Mouse (Mus musculus): Measurements from ENCODE around the gene Cfap77. TPM values are rescaled to one million over a fixed set of nuclear protein-coding genes. Genes with fewer than 3 reads are reported as not detected.

Cfap77 gene
- total RNA-seq, 2 experiments from 2014 or later = not detected

DNA sequence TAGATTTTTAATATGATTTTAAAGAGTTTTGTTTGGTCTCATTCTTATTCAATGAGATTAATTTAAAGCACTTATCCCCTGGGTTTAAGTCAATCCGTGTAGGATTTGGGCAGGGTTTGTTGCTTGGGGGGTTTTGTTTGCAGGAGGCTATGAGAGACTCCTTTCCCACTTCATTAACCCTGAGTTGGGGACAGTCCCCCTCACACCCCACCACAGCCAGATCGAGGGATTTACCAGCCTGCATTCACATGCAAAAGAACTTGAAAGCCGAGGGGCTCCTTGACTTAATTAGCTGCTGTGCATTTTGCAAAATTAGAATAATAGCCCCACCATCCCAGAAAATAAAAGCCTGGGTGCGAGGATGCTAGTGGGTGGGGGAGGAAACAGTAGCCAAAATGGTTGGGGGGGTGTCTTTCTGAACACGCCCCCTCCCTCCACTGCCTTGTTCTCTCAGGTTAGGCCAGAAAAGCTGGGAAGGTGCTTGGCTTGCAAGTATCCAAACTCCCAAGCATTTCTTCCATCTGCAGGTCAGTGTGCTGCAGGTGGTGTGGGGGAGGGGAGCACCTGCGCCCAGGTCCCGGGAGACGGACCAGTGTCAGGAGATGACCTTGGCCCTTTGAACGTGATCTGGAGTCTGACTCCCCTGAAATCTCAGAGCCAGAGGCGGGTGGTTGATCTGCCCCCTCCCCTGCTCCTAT lies 147.0 kb downstream of the Cfap77 start:
- DNase-seq = no peak

DNA sequence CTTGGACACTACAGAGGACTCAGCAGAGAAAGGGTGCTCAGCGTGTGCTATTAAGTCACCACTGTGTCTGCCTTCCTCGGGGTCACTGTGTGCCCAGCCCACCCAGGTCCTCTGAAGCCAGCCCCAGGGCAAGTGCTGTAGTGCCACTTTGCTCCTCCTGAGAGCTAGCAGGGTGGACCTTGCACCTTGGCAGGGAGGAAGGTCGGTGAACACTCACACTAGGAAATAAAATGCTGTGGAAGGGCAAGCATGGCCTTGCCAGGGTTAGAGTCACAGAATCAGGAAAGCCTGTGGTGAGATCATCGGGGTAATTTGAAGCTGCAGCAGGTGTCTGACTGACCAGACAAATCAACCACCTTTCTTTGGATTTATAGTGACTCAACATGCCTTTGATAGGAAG lies 149.3 kb downstream of the Cfap77 start:
- no peak for DNase-seq

DNA sequence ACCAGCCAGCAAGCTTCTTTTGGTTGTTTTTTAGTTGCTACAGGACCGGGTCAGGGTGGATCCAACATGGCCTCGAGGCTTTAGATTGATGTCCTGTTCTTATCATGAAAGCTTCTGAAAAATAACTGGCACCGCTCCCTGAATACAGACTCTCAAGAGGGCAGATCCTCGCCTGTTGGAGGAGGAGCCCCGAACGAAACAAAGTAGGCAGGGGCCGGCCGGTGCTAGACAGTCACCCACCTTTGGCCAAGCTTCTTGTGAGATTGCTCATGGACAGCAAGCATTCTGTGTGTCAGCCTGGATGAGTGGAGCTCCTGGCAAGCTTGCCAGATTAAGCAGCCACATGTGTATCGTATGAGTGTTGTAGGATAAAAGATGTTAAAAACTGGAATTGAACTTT lies 150.1 kb downstream of the Cfap77 start:
- no peak for DNase-seq

DNA sequence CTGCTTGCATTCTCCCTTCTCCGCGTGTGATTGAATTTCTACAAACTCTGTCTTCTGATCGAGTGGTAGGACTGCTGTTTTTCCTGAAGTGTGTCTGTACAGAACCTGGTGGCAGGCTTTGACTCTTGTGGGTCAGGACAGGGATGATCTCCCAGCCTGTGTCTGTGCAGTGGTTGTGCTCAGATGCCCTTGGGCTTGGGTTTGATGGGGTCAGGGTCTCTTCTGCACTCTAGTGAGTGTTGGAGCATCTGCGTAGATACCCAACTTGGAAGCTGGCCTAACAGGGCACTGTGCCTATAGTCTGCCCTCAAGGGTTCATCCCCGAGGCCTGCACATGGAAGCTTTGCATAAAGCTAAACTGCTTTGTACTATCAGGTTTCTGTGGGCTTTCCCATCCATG lies 151.0 kb downstream of the Cfap77 start:
- DNase-seq = no peak

DNA sequence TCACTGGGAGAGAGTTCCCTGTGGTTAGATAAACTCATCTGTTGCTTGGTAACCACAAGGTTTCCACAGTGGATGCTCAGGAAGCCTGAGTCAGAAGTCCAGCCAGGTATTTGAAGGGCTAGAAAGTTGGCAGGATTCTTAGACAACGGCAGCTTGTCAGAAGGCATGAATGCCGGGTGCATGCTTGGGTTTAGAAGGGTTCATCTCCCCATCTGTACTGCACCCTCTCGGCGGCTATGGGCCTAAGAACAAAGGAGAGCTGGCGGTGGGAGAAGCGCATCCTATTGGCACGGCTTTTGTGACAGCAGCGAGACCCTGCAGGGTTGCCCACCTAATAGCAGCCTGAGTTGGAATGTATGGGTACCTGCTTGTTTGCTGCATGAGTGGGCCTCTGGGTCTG lies 152.6 kb downstream of the Cfap77 start:
- DNase-seq = no peak

DNA sequence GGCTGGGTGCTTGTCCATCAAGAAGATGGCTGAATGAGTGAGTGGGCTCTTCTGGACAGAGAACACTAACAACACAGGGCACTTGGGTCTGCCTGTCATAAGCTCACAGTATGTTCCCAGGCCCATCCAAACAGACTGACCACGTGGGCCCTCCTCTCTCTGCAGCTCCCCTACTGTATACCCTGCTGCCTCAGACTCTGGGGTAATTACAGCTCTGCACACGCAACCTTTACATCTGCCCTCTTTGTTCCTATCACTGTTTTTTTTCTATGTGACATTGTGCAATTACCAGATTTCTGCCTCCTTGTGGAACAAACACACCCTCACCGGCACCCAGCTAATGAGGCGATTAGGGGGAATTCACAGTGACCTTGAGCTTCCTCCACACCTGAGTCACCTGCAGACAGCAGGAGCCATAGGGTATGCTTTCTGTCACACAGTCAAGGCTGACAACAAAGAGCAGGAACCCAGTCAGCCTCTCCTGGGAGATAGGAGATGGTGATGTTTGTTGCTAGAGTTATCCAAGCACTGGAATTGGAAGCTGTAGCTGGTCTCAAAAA lies 157.4 kb downstream of the Cfap77 start:
- DNase-seq = no peak

DNA sequence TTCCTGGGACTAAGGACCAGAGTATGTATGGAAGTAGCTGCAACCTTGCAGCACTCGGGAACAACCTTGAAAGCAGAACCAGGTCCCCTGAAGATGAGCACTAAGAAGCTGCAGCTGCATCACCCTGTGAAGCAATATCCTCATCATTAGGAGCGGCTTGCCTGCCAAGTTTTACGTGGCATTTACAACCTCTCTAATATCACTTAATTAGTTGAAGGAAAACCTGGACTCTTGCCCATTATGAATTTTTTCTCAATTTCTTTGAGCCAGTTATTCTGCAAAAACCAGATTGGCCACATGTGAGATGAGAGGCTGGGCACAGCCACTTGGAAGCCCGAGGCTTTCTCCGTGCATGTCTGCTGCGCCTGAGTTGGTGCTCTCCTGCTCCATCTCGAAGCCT lies 159.0 kb downstream of the Cfap77 start:
- DNase-seq = no peak

DNA sequence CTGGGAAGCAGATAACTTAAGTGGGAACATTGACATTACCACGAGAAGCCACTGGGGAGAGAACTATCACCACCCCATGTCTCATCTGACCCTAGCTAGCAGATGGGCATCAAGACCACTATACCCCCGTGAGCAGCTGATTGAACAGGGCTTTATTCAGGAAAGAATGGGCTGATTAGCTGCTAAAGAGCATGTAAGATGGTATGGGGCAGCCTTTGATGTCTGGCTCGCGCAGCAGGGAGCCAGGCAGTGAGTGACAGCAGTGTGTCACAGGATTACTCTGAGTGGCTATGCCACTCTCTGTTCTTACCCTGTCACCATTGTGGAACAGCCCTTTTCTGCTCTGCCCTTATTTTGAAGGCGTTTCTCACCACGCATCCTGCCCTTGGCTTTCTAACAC lies 161.3 kb downstream of the Cfap77 start:
- DNase-seq = no peak

DNA sequence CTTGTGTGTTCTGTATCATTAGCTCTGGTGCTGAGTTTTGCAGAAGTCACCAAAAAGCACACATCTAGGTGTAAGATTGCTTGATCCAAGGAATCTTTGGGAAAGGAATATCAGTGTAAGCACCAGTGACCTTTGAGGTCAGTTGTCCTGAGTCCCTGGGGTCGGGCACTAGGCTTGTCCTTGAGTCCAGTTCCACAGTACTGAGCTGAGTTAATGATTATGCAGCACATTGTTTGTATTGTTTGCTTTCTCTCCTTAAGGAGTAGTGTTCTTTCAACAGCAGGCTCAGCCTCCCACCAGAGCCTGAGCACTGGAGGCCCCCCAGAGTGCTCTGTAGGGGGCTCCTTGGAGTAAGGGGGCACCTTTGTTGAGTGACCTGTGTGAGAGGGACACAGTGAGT lies 162.1 kb downstream of the Cfap77 start:
- DNase-seq = no peak

DNA sequence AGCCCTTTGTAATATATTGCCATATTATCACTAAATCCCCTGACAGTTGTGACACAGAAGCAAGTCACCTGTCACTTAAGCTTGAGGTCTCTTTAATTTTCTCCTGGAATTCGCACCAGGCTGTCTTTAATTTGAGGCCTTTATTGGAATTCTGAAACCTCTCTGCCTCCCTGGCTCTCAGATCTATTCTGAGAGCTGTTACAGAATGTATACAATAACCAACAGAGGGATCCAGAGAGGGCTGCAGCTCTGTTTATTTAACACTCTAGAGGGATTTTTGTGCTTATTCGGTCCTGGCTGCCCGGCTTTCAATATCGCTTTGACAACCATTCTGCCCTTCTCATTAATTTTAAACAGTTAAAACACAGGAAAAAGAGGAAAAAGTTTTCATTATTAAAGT lies 170.0 kb downstream of the Cfap77 start:
- DNase-seq = no peak

DNA sequence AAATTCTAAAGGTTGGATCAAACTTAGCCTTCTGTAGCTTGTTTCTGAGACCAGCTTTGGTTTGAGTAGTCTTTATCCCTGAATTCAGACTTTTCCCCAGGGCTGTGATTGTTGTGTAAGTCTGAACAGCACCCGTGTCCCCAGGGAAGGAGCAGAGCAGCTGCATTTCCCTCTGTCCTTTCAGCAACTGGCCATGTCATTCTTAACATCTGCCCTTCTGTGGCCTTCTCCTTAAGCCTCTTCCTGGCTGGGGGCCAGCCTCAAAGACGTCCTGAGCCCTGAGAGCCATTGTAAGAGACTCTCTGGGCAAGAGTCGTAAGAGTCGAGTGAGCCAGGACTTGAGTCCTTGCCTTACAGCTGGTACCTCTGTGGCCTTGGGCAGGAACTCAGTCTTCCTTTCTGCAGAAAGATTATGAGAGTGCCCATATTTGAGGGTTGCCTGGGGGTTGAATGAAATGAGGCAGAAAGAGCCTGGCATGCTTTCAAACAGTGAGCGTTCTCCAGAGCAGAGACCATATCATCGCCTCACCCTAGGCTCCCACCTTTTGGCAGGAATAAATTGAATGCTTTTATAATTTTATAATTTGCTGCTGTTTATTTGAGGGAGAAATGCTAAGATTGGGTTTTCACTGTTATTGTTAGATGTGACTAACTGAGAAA lies 171.9 kb downstream of the Cfap77 start:
- DNase-seq = peak; percentile 48

DNA sequence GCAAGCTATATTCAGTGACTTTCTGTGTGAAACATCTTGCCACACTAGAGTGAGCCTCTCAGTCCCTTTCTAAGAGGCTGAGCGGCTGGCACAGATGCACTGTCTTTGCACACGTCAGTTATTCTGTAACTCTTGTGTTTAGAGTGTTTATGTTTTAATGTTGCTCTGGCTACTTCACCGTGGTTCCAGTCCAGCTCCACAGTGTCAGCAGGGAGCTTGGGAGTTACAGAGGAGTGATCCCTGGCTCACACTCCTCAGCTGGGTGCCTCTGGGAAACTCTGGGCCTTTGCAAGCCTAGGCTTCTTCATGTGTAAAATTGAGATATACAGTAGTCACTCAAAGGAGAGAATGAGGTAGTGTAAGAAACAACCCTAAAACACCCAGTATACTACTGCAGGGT lies 172.8 kb downstream of the Cfap77 start:
- DNase-seq = no peak

DNA sequence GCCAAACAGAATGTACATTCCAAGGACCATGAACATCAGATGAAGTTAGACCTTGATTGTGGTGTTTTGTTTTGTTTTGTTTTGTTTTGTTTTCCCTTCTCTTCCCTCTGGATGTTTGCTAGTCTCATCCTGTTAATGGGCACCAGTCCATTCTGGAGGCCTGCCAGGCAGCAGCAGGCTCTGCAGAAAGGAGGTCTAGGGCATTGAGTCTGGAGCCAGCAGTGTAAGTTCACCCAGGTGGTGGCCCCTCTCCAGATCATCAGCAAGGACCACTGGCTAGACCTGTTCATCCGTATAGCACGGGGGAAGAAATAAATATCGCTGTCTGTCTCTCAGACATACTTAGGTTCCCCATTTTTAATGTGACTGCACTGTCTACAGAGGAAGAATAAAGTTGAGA lies 173.6 kb downstream of the Cfap77 start:
- DNase-seq = peak; percentile 45

Other genes with a start within 250 kb of the Cfap77 start
- 10 to 100 TPM; 17.2 to 19.3 TPM for gene Gtf3c4, start 214.7 kb downstream of the Cfap77 start, total RNA-seq (2021)
- 1 to 10 TPM; 3.4 to 5.7 TPM for gene Ddx31, start 214.7 kb downstream of the Cfap77 start, total RNA-seq (2021)
- not detected for gene Barhl1, start 138.4 kb downstream of the Cfap77 start, total RNA-seq (2021)
- 1 to 10 TPM; 5.4 to 5.9 TPM for gene Ttf1, start 5.2 kb upstream of the Cfap77 start, total RNA-seq (2021)
- 10 to 100 TPM; 27.6 to 29.2 TPM for gene Setx, start 69.1 kb upstream of the Cfap77 start, total RNA-seq (2021)
- gene Ntng2, start 197.9 kb upstream of the Cfap77 start, total RNA-seq (2021) = 10 to 100 TPM; 19.5 to 23.9 TPM